Mouse (Mus musculus): ENCODE data around the gene Slc1a5.

- TF ChIP-seq HCFC1 (IDR thresholded peaks at IDR 0.05; ENCODE audit: low read depth, low read length) (no peak), PAX5 (IDR thresholded peaks at IDR 0.05; ENCODE audit: low read length) (no peak), POLR2AphosphoS2 (IDR thresholded peaks at IDR 0.05; ENCODE audit: low read depth, low read length) (no peak), E2F4 (IDR thresholded peaks at IDR 0.05; ENCODE audit: insufficient replicate concordance, low read depth, low read length) (no peak), CTCF (conservative IDR thresholded peaks at IDR 0.05 in 1 of 2, IDR thresholded peaks at IDR 0.05 in 1 of 2; ENCODE audit: low read depth in 2 of 2, low read length in 2 of 2) (no peak), NELFE (IDR thresholded peaks at IDR 0.05; ENCODE audit: low read depth, low read length) (no peak), JUND (conservative IDR thresholded peaks at IDR 0.05; ENCODE audit: low read depth, low read length) (no peak), KAT2A (IDR thresholded peaks at IDR 0.05; ENCODE audit: insufficient replicate concordance, low read length) (no peak), MAFK (IDR thresholded peaks at IDR 0.05; ENCODE audit: insufficient replicate concordance, low read length) (no peak), EP300 (IDR thresholded peaks at IDR 0.05; ENCODE audit: low read length) (no peak)
Measured at GRCm38 (mm10) chr7:16826571-16826970, 45.4 kb downstream of the Slc1a5 start.
